Mouse (Mus musculus): ENCODE results near the gene Fam43a. TPM values are rescaled to one million over a fixed set of nuclear protein-coding genes. Genes with fewer than 3 reads are reported as not detected.

The Fam43a gene
- polyA plus RNA-seq, 1 experiment = 19.4 TPM

DNA sequence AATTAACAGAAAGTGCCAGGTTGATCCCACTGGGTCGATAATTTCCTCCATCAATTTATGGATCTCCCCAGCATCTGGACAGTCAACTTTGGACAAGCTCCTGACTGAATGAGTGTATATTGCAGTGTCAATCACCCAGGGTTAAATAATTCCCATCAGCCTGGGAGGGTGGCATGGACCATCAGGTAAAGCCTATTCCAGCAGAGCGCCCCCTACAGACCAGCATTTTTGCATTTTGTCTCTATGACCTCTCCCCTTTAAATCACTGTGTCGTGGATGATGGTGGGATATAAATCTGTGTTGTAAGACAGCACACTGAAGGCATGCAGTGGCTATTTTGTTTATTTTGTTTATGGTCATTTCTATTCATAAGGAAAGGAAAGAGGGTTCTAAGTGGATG lies 7.5 kb upstream of the Fam43a start:
- H3K4me1 ChIP-seq (ENCODE audit: control insufficient read depth, insufficient read depth, low read length) = peaks cover 7% of the 10 kb centered on the region; the same call in 1 of the 2 replicates
- no peak overlapping the region for H3K4me3 ChIP-seq (ENCODE audit: insufficient read depth, low read length)
- TF ChIP-seq CTCF (IDR thresholded peaks at IDR 0.05; ENCODE audit: borderline replicate concordance, insufficient read depth, low read length) (no peak), POLR2A (IDR thresholded peaks at IDR 0.05; ENCODE audit: low read depth, low read length) (no peak)
- H3K27ac ChIP-seq (ENCODE audit: insufficient read depth, low read length) = no peak overlapping the region

DNA sequence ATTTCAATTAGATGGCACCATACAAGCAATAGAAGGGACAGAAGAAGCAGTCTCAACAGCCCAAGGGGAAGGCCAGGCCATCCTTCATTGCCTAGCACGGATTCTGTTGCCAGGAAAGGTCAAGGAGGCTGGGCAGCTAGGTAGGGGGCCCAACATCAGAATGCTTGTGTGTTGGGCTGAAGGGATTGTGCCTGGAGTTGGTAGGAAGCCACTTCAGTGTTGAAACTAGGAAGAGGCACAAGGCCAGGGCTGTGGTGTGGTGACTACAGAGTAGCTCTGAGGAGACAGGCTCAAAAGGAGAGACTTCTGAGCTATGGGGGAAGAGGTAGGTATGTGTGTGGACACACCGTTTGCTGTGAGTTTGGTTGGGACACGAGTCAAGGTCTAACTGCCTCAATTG lies 4.2 kb upstream of the Fam43a start:
- Histone ChIP-seq H3K4me1 (ENCODE audit: control insufficient read depth, insufficient read depth, low read length) (peaks cover 11% of the 10 kb centered on the region), H3K27ac (ENCODE audit: insufficient read depth, low read length) (no peak overlapping the region), H3K4me3 (ENCODE audit: insufficient read depth, low read length) (no peak overlapping the region)
- TF ChIP-seq CTCF (IDR thresholded peaks at IDR 0.05; ENCODE audit: borderline replicate concordance, insufficient read depth, low read length) (no peak), POLR2A (IDR thresholded peaks at IDR 0.05; ENCODE audit: low read depth, low read length) (no peak)

DNA sequence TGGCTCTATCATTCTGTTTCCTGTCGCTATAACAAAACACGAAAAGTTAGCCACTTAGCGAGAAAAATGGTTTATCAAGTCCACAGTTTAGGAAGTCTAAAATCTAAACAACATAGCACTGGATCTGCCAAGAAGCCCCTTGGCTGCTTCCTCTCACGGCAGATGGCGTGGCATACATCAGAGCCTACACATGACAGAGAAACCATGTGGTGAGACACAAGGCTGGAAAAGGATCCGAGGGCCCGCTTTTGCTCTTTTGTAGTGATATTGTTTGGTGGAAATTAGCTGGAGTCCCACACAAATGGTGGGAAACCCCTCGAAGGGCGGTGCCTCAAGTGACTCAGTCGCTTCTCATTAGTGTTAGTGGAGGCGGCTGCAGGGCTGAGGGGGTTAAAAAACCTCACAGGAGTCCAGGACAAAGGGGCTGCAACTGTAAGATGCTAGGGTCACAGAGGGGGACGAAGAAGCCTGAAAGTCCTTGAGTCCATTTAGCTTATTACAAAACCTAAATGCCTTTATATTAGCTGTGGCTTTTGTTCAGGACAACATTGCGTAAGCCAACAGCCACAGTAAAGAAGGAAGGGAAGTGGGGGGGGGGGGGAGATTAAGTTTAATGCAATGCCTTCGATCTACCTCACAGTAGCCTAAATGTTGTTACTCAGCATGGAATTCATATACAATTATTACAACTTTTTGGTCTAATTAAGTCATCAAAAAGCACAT lies 3.5 kb upstream of the Fam43a start:
- no peak for TF ChIP-seq CTCF (IDR thresholded peaks at IDR 0.05; ENCODE audit: borderline replicate concordance, insufficient read depth, low read length)
- no peak for TF ChIP-seq POLR2A (IDR thresholded peaks at IDR 0.05; ENCODE audit: low read depth, low read length)

DNA sequence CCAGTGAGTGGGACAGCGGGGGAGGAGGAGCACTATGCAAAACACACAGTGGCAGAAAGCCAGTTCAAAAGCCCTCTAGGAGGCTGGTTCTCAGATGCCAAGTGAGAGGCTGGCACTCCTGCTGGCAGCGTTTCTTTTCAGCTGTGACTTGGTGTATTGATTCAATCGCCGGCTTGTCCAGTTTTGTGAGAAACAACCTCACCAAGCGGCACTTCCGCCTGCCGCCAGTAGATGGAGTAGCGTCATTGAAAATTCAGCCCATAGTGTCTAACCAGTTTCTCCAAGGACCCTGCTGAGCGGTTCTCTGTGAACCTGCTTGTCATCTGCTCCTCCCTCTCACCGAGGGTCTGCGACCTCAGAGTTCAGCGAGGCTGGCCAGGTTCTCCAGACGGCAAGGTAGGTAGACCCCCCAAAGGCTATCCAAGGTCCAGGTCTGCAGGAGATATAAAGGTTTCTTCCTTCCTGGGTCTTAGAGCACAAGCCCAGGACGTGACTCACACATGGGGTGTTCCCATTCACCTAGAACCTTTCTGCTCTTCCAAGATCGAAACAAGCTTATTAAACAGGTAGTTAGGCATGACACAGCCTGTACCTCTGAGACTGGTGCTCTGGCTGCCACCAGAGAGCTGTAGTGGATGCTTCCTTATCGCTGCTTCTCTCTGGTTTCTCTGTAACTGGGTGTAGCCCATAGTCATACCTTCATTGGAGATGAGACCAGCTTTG lies 2.4 kb upstream of the Fam43a start:
- H3K4me1 ChIP-seq (ENCODE audit: control insufficient read depth, insufficient read depth, low read length) = peaks cover 7% of the 10 kb centered on the region
- TF ChIP-seq POLR2A (IDR thresholded peaks at IDR 0.05; ENCODE audit: low read depth, low read length) (no peak), CTCF (IDR thresholded peaks at IDR 0.05; ENCODE audit: borderline replicate concordance, insufficient read depth, low read length) (peak; percentile 75)
- H3K27ac ChIP-seq (ENCODE audit: insufficient read depth, low read length) = no peak overlapping the region; the same call in 1 of the 2 replicates
- no peak overlapping the region for H3K4me3 ChIP-seq (ENCODE audit: insufficient read depth, low read length)

More for the DNA sequence above, 3.5 kb upstream of the Fam43a start:
- Histone ChIP-seq H3K4me3 (ENCODE audit: insufficient read depth, low read length) (no peak overlapping the region), H3K27ac (ENCODE audit: insufficient read depth, low read length) (no peak overlapping the region), H3K4me1 (ENCODE audit: control insufficient read depth, insufficient read depth, low read length) (peaks cover 7% of the 10 kb centered on the region)

DNA sequence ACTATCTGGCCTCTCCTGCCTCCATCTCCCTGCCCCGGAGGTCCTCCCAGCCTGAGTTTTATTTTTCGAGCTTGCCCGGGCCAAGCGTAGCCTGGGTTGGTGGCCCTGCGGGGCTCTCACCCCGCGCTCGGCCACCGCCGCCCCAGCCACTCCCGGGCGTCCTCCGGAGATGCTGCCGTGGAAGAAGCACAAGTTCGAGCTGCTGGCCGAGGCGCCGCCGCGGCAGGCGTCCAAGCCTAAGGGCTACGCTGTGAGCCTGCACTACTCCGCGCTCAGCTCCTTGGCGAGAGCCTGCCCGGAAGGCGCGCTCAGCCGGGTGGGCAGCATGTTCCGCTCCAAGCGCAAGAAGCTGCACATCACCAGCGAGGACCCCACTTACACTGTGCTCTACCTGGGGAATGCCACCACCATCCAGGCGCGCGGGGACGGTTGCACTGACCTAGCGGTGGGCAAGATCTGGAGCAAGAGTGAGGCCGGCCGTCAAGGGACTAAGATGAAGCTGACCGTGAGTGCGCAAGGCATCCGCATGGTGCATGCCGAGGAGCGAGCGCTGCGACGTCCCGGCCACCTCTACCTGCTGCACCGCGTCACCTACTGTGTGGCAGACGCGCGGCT lies 1.0 kb downstream of the Fam43a start:
- peak overlapping the region; percentile 61 for H3K4me3 ChIP-seq (ENCODE audit: insufficient read depth, low read length)
- H3K4me1 ChIP-seq (ENCODE audit: control insufficient read depth, insufficient read depth, low read length) = peaks cover 16% of the 10 kb centered on the region
- H3K27ac ChIP-seq (ENCODE audit: insufficient read depth, low read length) = peak overlapping the region; percentile 65
- TF ChIP-seq POLR2A (IDR thresholded peaks at IDR 0.05; ENCODE audit: low read depth, low read length) = no peak
- TF ChIP-seq CTCF (IDR thresholded peaks at IDR 0.05; ENCODE audit: borderline replicate concordance, insufficient read depth, low read length) = no peak

DNA sequence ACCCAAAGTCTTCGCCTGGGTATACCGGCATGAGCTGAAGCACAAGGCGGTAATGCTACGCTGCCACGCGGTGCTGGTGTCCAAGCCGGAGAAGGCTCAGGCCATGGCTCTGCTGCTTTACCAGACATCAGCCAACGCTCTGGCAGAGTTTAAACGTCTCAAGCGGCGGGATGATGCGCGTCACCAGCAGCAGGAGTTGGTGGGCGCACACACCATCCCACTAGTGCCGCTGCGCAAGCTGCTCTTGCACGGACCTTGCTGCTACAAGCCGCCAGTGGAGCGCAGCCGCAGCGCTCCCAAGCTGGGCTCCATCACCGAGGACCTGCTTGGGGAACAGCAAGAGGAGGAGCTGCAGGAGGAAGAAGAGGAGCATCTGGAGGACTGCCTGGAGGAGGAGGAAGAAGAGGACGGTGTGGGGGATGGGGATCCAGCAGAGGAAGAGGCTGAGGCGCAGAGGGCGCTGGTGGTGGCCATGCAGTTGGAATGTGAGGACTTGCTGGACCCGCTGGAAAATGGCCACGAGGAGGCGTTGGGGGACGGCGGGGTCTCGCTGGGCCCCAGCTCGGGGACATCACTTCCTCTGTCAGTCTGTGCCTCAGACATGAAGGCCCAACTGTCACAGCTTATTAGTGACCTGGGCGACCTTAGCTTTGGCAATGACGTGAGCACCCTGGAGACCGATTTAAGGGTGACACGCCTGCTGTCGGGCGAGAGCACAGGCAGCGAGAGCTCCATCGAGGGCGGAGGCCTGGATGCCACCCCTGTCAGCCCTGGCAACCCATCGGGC lies 1.7 kb downstream of the Fam43a start:
- peaks cover 17% of the 10 kb centered on the region for H3K4me1 ChIP-seq (ENCODE audit: control insufficient read depth, insufficient read depth, low read length)
- peak overlapping the region; percentile 61 for H3K4me3 ChIP-seq (ENCODE audit: insufficient read depth, low read length)
- H3K27ac ChIP-seq (ENCODE audit: insufficient read depth, low read length) = no peak overlapping the region
- 0 out of 2 replicates have a peak, but pooled peaks have one; percentile 22 for TF ChIP-seq POLR2A (IDR thresholded peaks at IDR 0.05; ENCODE audit: low read depth, low read length)
- 0 out of 2 replicates have a peak, but pooled peaks have one; percentile 38 for TF ChIP-seq CTCF (IDR thresholded peaks at IDR 0.05; ENCODE audit: borderline replicate concordance, insufficient read depth, low read length)

DNA sequence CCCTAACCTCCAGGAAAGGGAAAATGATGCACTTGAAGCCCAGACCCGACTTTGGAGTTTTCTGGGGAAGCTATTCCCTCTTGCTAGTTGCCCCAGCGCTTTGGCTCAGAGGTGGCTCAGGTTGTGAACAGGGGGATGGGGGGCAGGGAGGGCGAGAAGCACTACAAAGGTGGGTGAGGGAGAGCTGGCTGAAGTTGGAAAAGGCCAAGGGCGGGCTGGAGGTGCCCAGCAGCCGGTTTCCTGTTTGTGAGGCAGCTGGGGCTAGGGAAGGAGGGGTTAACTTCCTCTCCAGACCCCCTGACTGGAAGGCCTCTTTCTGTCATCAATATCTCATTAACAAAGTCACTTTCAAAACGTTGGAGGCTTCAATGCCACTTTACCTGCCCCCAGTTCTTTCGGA lies 2.4 kb downstream of the Fam43a start:
- H3K4me3 ChIP-seq (ENCODE audit: insufficient read depth, low read length) = peak overlapping the region; percentile 61
- 0 out of 2 replicates have a peak overlapping the region, but pooled peaks have one; percentile 1 for H3K27ac ChIP-seq (ENCODE audit: insufficient read depth, low read length)
- TF ChIP-seq CTCF (IDR thresholded peaks at IDR 0.05; ENCODE audit: borderline replicate concordance, insufficient read depth, low read length) (no peak), POLR2A (IDR thresholded peaks at IDR 0.05; ENCODE audit: low read depth, low read length) (no peak)
- peaks cover 13% of the 10 kb centered on the region for H3K4me1 ChIP-seq (ENCODE audit: control insufficient read depth, insufficient read depth, low read length)

DNA sequence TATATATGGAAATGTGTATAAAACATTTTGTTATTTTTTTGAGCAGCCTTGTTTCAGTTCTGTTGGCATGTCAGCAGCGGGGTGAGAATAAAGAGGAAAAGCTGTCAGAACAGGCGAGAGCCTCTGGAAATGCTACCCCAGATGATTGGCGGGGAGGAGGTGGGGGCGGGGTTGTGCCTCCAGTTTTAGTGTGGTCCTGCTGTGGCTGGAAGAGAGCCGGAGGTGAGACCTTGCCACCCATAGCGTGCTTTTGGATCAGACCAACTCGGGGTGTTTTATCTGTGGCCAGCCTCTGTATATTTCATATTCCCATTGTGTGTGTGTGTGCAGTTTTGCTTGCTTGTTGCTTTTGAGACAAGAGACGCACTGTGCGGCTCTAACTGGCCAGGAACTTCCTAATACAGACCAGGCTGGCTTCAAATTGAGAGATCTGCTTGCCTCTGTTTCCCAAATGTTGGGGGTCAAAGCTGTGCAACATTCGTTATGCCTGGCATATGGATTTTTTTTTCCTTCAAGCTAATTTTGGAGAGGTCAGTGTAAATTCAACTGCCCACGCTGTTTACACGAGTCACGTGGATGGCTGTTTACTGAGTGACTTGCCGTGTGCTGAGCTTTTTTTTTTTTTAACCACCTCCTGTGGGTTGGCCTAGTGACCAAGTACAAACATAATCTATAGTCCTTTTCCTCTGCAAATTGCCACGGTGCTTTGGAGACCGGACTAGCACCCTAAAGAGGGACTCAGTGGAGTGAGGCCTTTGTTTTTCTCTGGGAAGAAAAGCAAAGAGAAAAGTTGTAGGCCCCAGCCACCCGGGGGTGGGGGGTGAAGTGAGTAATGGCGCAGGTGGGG lies 3.4 kb downstream of the Fam43a start:
- H3K27ac ChIP-seq (ENCODE audit: insufficient read depth, low read length) = no peak overlapping the region
- TF ChIP-seq POLR2A (IDR thresholded peaks at IDR 0.05; ENCODE audit: low read depth, low read length) = peak; percentile 17; the same call in 1 of the 2 replicates
- no peak for TF ChIP-seq CTCF (IDR thresholded peaks at IDR 0.05; ENCODE audit: borderline replicate concordance, insufficient read depth, low read length)

More for the DNA sequence above, 3.4 kb downstream of the Fam43a start:
- no peak overlapping the region for H3K4me3 ChIP-seq (ENCODE audit: insufficient read depth, low read length)
- H3K4me1 ChIP-seq (ENCODE audit: control insufficient read depth, insufficient read depth, low read length) = peaks cover 10% of the 10 kb centered on the region; the same call in 1 of the 2 replicates

Data from embryonic fibroblast, embryonic 13.5 days (primary cell).